Mouse (Mus musculus) ES-Bruce4 (cell line): ENCODE data around the gene Sdc4. TPM values are rescaled to one million over a fixed set of nuclear protein-coding genes. Genes with fewer than 3 reads are reported as not detected.

Source experiments
- H3K27ac ChIP-seq: 2 replicates; pipeline ENCODE4 v1.5.1; 2012; ENCODE audit warnings: low read length, inconsistent platforms; ENCODE audit not compliant: insufficient read depth
- H3K27me3 ChIP-seq: 2 replicates; pipeline ENCODE4 v1.6.1; 2012; ENCODE audit warnings: mild to moderate bottlenecking, low read length, inconsistent platforms; ENCODE audit not compliant: control insufficient read depth, poor library complexity, insufficient read depth, severe bottlenecking
- H3K36me3 ChIP-seq: 2 replicates; pipeline ENCODE4 v1.6.1; 2012; ENCODE audit warnings: inconsistent platforms, mild to moderate bottlenecking, low read length, moderate library complexity; ENCODE audit not compliant: control insufficient read depth, poor library complexity, insufficient read depth, severe bottlenecking
- H3K4me1 ChIP-seq: one replicate; pipeline ENCODE4 v1.8.1; 2011; ENCODE audit warnings: low read length; ENCODE audit not compliant: control insufficient read depth, insufficient read depth
- H3K4me3 ChIP-seq: 2 replicates; pipeline ENCODE4 v1.5.1; 2011; ENCODE audit warnings: low read depth, mild to moderate bottlenecking, low read length
- H3K9ac ChIP-seq: 2 replicates; pipeline ENCODE4 v1.6.1; 2012; ENCODE audit warnings: low read depth, mild to moderate bottlenecking, inconsistent platforms; ENCODE audit not compliant: poor library complexity, severe bottlenecking
- H3K9me3 ChIP-seq: replicated peaks from 2 replicates; pipeline ENCODE4 v1.6.1; 2012; ENCODE audit warnings: mild to moderate bottlenecking, low read length, inconsistent platforms; ENCODE audit not compliant: control insufficient read depth, poor library complexity, insufficient read depth, severe bottlenecking
- CTCF ChIP-seq: IDR thresholded peaks from one replicate; pipeline ENCODE4 v1.8.1; 2011; ENCODE audit warnings: low read depth, low read length
- EP300 ChIP-seq: IDR thresholded peaks from 2 replicates; pipeline ENCODE4 v1.6.1; 2011; ENCODE audit warnings: low read depth, low read length; ENCODE audit not compliant: insufficient read depth
- POLR2A ChIP-seq: IDR thresholded peaks from one replicate; pipeline ENCODE4 v1.8.1; 2011; ENCODE audit warnings: low read length; ENCODE audit not compliant: insufficient read depth
- polyA plus RNA-seq: library from polyadenylated mRNA; stranded (reverse); fragments of >200 nt; gene quantifications from 2 replicates; pipeline ENCODE4 v1.2.4, GENCODE M21; 2011; ENCODE audit warnings: low read depth; ENCODE audit not compliant: missing spikeins, insufficient read depth, insufficient read length

Gene Sdc4
- polyA plus RNA-seq, 1 experiment: 213 TPM

DNA sequence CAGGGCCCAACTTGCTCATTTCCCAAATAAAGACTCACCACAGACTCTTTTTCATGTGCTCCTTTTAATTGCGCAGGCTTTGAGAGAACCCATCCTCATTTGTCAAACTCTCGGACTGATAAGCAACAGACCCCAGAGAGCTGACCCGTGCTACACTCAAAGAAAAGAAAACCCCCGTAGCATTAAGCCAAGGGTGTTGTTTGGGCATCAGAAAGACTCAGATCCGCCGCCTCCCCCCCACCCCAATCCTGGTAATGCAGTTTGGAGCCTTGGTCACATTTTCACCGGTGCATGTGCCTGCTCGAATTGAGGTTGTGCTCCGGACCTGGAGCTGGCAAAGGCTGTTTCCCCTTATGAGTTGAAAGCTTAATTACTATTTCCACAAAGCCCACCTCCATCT lies 38.6 kb downstream of the Sdc4 start, which contains the start of gene Matn4:
TSS of gene Matn4 (minus strand) at position 101 of the 400 bp plus-strand sequence.
- H3K27ac ChIP-seq: no peak within 1 kb of the TSS
- TF ChIP-seq CTCF: no peak
- no peak for TF ChIP-seq EP300
- no peak for TF ChIP-seq POLR2A
- H3K9ac ChIP-seq: peak within 1 kb of the TSS; percentile 43
- H3K27me3 ChIP-seq: peaks cover 3% of the 10 kb centered on the region
- peak within 1 kb of the TSS; percentile 27 for H3K4me3 ChIP-seq
- H3K4me1 ChIP-seq: no peaks in the 10 kb centered on the region
- no peaks in the 10 kb centered on the region for H3K36me3 ChIP-seq
- no peaks in the 10 kb centered on the region for H3K9me3 ChIP-seq

DNA sequence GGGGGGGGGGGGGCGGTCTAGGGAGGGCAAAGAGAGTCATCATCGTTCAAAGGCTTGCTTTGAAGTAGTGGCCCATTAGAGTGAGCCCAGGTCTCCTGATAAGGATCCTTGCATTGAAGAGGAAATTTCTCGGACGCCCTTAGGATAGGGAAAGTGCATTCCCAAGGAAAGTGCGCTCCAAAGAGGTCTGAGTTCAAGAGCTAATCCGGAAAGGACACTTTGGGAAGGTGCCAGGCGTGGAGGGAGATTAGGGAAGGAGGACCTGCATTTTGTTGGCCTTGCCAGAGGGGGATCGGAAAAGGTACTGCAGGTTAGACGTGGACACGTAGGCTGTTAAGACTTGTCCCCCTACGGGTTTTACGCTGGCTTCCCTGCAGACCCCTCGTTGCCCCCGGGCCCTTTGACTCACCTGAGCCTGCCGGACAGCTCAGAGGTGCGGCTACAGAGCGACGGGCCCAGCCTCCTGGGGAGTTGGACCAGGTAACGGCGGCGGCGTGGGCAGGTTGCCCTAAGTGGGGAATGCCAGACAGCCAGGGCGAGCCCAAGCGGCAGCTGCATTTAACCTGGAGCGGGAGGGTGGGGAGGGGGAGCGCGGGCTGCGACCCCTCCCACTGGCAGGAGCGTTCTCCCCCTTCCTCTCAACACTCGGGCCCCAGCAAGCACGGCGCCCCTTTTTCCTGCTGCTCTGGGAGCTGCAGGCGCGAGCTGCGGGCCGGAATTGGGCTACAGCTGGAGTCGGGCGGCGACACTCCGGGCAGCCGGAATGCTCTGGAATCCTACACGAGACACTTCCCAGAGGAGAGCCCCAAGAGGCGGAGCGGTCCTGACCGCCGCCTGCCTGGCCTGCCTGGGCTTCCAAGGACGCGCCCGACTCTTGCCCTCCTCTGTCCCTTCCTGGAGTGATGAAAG lies 39.4 kb downstream of the Sdc4 start:
- no peaks in the 10 kb centered on the region for H3K36me3 ChIP-seq
- no peak for TF ChIP-seq POLR2A
- peak overlapping the region; percentile 43 for H3K9ac ChIP-seq
- peaks cover 3% of the 10 kb centered on the region for H3K27me3 ChIP-seq
- peak overlapping the region; percentile 27 for H3K4me3 ChIP-seq
- no peaks in the 10 kb centered on the region for H3K4me1 ChIP-seq
- no peaks in the 10 kb centered on the region for H3K9me3 ChIP-seq
- no peak overlapping the region for H3K27ac ChIP-seq

GRCm38 (mm10) chr2:164403396-164404081 lies 40.1 kb downstream of the Sdc4 start:
- Histone ChIP-seq H3K9ac (no peak overlapping the region), H3K9me3 (no peaks in the 10 kb centered on the region), H3K36me3 (no peaks in the 10 kb centered on the region), H3K4me3 (no peak overlapping the region), H3K27ac (no peak overlapping the region), H3K27me3 (peaks cover 3% of the 10 kb centered on the region), H3K4me1 (no peaks in the 10 kb centered on the region)
- no peak for TF ChIP-seq CTCF

DNA sequence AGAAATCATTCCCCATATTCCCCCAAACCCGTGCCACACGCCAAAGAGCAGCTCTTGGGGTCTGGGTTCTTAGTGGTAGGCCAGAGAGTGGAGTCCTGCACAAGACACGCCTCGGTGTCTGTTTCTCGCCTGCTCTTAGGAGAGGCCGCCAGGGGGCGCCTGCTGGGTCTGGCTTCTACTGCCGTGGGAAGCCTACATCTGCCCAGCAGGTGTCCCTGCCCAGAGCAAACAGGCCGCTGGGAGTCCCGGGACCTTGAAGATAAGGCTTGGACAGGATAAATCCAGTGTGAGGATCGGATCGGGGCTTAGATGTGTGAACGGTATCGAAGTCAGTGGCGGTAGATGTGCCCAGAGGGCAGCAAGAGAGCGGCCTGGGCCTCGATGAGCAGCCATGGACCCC lies 40.8 kb downstream of the Sdc4 start, which contains the start of gene Rbpjl:
TSS of gene Rbpjl (plus strand) at position 236 of the 400 bp plus-strand sequence.
- H3K4me3 ChIP-seq: no peak within 1 kb of the TSS
- no peaks in the 10 kb centered on the region for H3K36me3 ChIP-seq
- TF ChIP-seq EP300: no peak
- TF ChIP-seq CTCF: peak; percentile 81
- no peak for TF ChIP-seq POLR2A
- H3K9me3 ChIP-seq: no peaks in the 10 kb centered on the region; the same call in 1 of the 2 replicates
- H3K27ac ChIP-seq: no peak within 1 kb of the TSS
- H3K27me3 ChIP-seq: peaks cover 3% of the 10 kb centered on the region
- no peak within 1 kb of the TSS for H3K9ac ChIP-seq
- no peaks in the 10 kb centered on the region for H3K4me1 ChIP-seq

DNA sequence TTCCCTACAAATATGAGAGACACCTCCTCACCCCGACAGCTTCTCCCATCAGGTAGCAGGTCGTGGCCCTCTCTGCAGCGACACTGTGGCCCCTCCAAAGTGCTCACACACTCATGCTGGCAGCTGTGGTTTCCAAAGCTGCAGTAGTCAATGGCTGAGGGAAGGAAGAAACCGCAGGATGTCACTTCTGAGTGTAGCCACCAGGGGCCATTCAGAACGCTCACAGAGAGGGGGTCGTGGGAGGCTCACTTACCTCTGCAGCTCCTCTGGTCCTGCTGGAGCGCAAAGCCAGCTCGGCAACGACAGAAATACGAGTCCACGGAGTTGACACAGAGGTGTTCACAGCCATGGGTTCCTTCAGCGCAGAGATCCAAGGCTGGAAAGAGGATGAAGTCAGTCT lies 46.8 kb downstream of the Sdc4 start:
- Histone ChIP-seq H3K4me3 (no peak overlapping the region), H3K9me3 (no peaks in the 10 kb centered on the region; the same call in 1 of the 2 replicates), H3K27ac (no peak overlapping the region), H3K9ac (no peak overlapping the region), H3K27me3 (no peaks in the 10 kb centered on the region; the same call in 1 of the 2 replicates), H3K4me1 (no peaks in the 10 kb centered on the region), H3K36me3 (no peaks in the 10 kb centered on the region)
- no peak for TF ChIP-seq EP300
- no peak for TF ChIP-seq CTCF
- no peak for TF ChIP-seq POLR2A

GRCm38 (mm10) chr2:164396076-164396475 lies 47.6 kb downstream of the Sdc4 start:
- no peak overlapping the region for H3K27ac ChIP-seq
- TF ChIP-seq CTCF (no peak), EP300 (no peak), POLR2A (no peak)
- H3K9me3 ChIP-seq: no peaks in the 10 kb centered on the region; the same call in 1 of the 2 replicates
- H3K4me1 ChIP-seq: no peaks in the 10 kb centered on the region
- H3K4me3 ChIP-seq: no peak overlapping the region
- H3K27me3 ChIP-seq: no peaks in the 10 kb centered on the region; the same call in 1 of the 2 replicates
- no peaks in the 10 kb centered on the region for H3K36me3 ChIP-seq
- no peak overlapping the region for H3K9ac ChIP-seq
